Mouse (Mus musculus) lung, postnatal 0 days (tissue): ENCODE results near the gene Cela3a. TPM values are rescaled to one million over a fixed set of nuclear protein-coding genes. Genes with fewer than 3 reads are reported as not detected.
"Not testable (repeated sequence)": the region's sequence is repeated elsewhere in the genome, so short reads cannot be mapped to it uniquely, and the experiment has no call there.

Source experiments
- ATAC-seq: fragments of 200-750 bp; cut with Nextera tagmentation; 2 replicates; pipeline ENCODE4 v1.8.0; 2017; ENCODE audit warnings: moderate library complexity
- DNase-seq: peaks from one replicate; pipeline ENCODE4 v3.0.0-alpha.2; 2016; ENCODE audit warnings: low spot score
- H3K27ac ChIP-seq: fragments of 300-500 bp; sonication (generic); 2 replicates; pipeline ENCODE4 v1.5.1; 2014; ENCODE audit warnings: antibody characterized with exemption, mild to moderate bottlenecking, low read length, mixed read lengths
- H3K27me3 ChIP-seq: fragments of 300-500 bp; sonication (generic); replicated peaks from 2 replicates; pipeline ENCODE4 v1.6.1; 2014; ENCODE audit warnings: low read length, mixed read lengths; ENCODE audit not compliant: insufficient read depth
- H3K36me3 ChIP-seq: fragments of 300-500 bp; sonication (generic); 2 replicates; pipeline ENCODE4 v1.6.1; 2014; ENCODE audit warnings: low read length, mixed read lengths; ENCODE audit not compliant: insufficient read depth
- H3K4me1 ChIP-seq: fragments of 300-500 bp; sonication (generic); 2 replicates; pipeline ENCODE4 v1.6.1; 2014; ENCODE audit warnings: antibody characterized with exemption, low read depth, low read length, mixed read lengths; ENCODE audit not compliant: insufficient read depth
- H3K4me2 ChIP-seq: fragments of 300-500 bp; sonication (generic); replicated peaks from 2 replicates; pipeline ENCODE4 v1.6.1; 2014; ENCODE audit warnings: low read depth, mild to moderate bottlenecking, low read length, moderate library complexity, mixed read lengths
- H3K4me3 ChIP-seq: fragments of 300-500 bp; sonication (generic); 2 replicates; pipeline ENCODE4 v1.5.1; 2014; ENCODE audit warnings: low read depth, low read length
- H3K9ac ChIP-seq: fragments of 300-500 bp; sonication (generic); replicated peaks from 2 replicates; pipeline ENCODE4 v1.6.1; 2014; ENCODE audit warnings: low read depth, mild to moderate bottlenecking
- H3K9me3 ChIP-seq: fragments of 300-500 bp; sonication (generic); 2 replicates; pipeline ENCODE4 v1.6.1; 2016; ENCODE audit warnings: low read length, mixed read lengths
- CTCF ChIP-seq: IDR thresholded peaks from 2 replicates; pipeline ENCODE4 v1.5.1; 2016; ENCODE audit warnings: antibody characterized with exemption, mild to moderate bottlenecking
- EP300 ChIP-seq: IDR thresholded peaks from 2 replicates; pipeline ENCODE4 v1.6.1; 2016; ENCODE audit warnings: antibody characterized with exemption, mild to moderate bottlenecking, control low read depth
- WGBS: fragments of 180-500 bp; shearing (Covaris S2); extraction: QIAGEN DNeasy Blood & Tissue Kit; methylation state at CpG from one replicate; pipeline ENCODE4 v1.1.7; 2014; 5-methylcytosine and 5-hydroxymethylcytosine counted together
- polyA plus RNA-seq: library from polyadenylated mRNA; unstranded; fragments of >200 nt; fragmentation: Nextera tagmentation; extraction: Ambion mirVana; gene quantifications from 2 replicates; pipeline ENCODE4 v1.2.1, GENCODE M21; 2015

Gene Cela3a
- polyA plus RNA-seq, 1 experiment from 2014 or later, result not detected

DNA sequence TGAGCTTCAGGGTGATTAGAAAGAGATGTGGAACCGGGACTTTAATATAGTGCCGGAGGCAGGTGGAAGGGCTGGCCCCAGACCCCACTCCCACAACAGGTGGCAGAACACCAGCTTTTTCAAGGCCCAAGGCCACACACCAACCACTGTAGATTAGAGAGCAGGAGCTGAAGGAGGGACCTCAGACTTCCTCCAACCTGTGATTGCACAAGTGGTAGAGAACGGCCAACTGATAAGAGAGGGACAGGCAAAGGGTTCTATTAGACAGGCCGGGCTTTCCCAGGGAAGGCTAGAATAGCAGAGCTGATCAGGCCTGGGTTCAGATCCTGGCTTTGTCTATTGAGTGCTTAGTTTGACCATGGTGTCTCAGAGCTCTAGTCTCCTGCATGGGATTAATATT lies 20.9 kb upstream of the Cela3a start, which contains the start of gene Cela3b:
TSS of gene Cela3b (minus strand) at position 39 of the 400 bp plus-strand sequence.
- Histone ChIP-seq H3K27me3 (no peaks in the 10 kb centered on the region), H3K4me1 (no peaks in the 10 kb centered on the region), H3K27ac (no peak within 1 kb of the TSS), H3K36me3 (no peaks in the 10 kb centered on the region), H3K9me3 (no peaks in the 10 kb centered on the region), H3K4me2 (no peak within 1 kb of the TSS), H3K4me3 (no peak within 1 kb of the TSS), H3K9ac (no peak within 1 kb of the TSS)
- no peak for DNase-seq
- WGBS, result 63% methylated on average over 4 of the region's 4 CpGs
- TF ChIP-seq EP300 (no peak), CTCF (no peak)
- no peak for ATAC-seq

DNA sequence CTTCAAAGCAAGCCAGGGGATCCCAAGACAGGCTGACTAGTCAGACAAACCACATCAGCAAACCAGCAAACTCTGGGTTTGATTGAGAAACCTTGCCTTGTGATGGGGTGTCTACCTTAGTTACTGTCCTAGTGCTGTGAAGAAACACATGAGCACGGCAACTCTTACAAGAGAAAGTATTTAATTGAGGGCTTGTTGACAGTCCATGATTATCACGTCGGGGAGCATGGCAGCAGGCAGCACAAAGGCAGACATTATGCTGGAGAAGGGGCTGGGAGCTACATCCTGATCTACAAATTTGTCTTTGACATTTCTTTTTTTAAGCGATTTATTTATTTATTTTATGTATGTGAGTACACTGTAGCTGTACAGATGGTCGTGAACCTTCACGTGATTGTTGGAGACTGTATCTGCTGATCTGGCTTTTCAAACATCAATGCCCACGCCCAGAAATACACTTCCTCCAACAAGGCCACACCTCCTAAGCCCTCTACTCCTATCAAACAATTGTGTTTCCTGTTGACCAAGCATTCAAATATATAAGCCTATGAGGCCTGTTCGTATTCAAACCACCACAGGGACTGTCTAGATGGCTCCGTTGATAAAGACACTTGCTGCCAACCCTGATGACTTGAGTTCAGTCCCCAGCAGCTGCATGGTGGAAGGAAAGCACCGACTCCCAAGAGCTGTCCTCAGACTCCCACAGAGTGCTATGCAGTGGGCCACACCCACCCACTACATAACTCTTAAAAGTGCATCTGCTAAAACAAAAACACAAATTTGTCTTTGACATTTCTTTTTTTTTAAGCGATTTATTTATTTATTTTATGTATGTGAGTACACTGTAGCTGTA lies 8.3 kb upstream of the Cela3a start:
- WGBS, result 56% methylated on average over 11 of the region's 11 CpGs
- Histone ChIP-seq H3K27ac (no peak overlapping the region), H3K4me1 (no peaks in the 10 kb centered on the region), H3K27me3 (no peaks in the 10 kb centered on the region), H3K4me3 (no peak overlapping the region), H3K4me2 (no peak overlapping the region), H3K9ac (no peak overlapping the region), H3K36me3 (no peaks in the 10 kb centered on the region), H3K9me3 (no peaks in the 10 kb centered on the region)
- DNase-seq, result peak; percentile 23
- TF ChIP-seq CTCF (no peak), EP300 (no peak)
- ATAC-seq, result peak; percentile 61

DNA sequence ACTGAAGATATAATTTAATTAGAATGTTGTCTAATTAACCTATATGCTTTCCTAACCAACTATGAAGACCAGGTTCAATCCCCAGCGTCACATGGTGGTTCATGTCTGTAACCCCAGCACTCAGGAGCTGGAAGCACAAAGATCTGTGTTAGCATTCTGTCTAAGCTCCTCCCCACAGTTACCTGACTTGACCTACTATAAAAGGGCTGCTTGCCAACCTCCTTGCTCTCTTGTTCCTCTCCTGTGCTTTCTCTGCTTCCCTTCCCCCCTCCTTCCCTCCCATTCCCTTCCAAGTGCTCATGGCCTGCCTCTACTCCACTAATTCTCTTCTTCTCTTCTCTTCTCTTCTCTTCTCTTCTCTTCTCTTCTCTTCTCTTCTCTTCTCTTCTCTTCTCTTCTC lies 5.3 kb upstream of the Cela3a start:
- H3K27me3 ChIP-seq, result no peaks in the 10 kb centered on the region
- H3K9me3 ChIP-seq, result no peaks in the 10 kb centered on the region
- 69% methylated on average over 1 of the region's 1 CpGs for WGBS
- no peaks in the 10 kb centered on the region for H3K36me3 ChIP-seq
- H3K4me1 ChIP-seq, result no peaks in the 10 kb centered on the region
- ATAC-seq, result no peak
- TF ChIP-seq EP300 (no peak), CTCF (no peak)
- H3K4me3 ChIP-seq, result no peak overlapping the region
- H3K27ac ChIP-seq, result no peak overlapping the region
- no peak overlapping the region for H3K9ac ChIP-seq
- no peak overlapping the region for H3K4me2 ChIP-seq
- DNase-seq, result peak; percentile 9

DNA sequence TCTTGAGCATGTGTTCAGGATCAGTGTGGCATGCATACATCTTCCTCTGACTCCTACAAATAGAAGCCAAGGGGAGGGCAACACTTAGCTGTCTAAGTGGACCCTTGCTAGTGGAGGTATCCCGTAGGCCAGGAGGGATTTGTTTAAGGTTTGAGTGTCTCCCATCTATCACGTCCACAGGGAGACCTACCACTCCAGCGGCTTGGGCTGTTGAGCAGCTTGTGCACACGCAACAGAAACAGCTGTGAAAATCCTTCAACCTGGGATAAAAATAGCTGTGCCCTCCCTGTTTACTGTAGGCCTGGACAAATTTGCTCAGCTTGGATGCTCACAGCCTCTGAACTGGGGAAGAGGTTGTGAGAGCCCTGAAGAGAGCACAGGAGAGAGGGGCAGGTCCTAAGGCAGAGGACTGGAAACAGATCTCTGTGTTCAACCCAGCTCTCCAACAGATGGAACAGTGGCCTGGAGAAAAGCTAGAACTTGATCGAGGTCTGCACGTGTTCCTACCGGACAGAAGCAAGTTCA lies 2.7 kb upstream of the Cela3a start:
- H3K36me3 ChIP-seq, H3K27ac ChIP-seq, H3K27me3 ChIP-seq, H3K9me3 ChIP-seq, H3K4me3 ChIP-seq, DNase-seq, H3K4me2 ChIP-seq, H3K4me1 ChIP-seq, H3K9ac ChIP-seq: not testable (repeated sequence)
- WGBS, result 58% methylated on average over 7 of the region's 7 CpGs
- peak; percentile 26; the same call in 1 of the 2 replicates for ATAC-seq

DNA sequence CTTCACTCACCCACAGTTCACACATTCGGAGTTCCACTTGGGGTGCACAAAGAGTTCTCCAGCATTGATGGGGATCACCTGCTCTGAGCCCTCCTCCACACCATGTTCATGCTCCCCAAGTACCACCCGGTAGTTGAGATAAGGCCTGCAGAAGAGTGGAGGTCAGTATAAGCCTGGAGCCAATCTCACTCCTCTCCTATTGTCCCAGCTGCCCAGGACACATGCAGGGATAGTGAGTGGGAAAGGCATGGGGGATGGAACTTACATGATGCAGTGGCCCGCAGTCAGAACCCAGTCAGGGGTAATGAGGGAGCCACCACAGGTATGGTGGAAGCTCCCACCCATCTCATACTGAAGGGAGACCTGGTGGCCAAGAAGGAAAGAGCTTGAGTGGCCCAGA lies 4.0 kb downstream of the Cela3a start:
- H3K4me1 ChIP-seq, result no peaks in the 10 kb centered on the region
- H3K4me2 ChIP-seq, result no peak overlapping the region
- H3K27ac ChIP-seq, result no peak overlapping the region
- no peaks in the 10 kb centered on the region for H3K9me3 ChIP-seq
- H3K27me3 ChIP-seq, result no peaks in the 10 kb centered on the region; the same call in 1 of the 2 replicates
- DNase-seq, result no peak
- no peak overlapping the region for H3K9ac ChIP-seq
- no peak overlapping the region for H3K4me3 ChIP-seq
- ATAC-seq, result no peak
- H3K36me3 ChIP-seq, result no peaks in the 10 kb centered on the region
- TF ChIP-seq EP300, result no peak
- no peak for TF ChIP-seq CTCF
- WGBS, result 87% methylated on average over 3 of the region's 3 CpGs

DNA sequence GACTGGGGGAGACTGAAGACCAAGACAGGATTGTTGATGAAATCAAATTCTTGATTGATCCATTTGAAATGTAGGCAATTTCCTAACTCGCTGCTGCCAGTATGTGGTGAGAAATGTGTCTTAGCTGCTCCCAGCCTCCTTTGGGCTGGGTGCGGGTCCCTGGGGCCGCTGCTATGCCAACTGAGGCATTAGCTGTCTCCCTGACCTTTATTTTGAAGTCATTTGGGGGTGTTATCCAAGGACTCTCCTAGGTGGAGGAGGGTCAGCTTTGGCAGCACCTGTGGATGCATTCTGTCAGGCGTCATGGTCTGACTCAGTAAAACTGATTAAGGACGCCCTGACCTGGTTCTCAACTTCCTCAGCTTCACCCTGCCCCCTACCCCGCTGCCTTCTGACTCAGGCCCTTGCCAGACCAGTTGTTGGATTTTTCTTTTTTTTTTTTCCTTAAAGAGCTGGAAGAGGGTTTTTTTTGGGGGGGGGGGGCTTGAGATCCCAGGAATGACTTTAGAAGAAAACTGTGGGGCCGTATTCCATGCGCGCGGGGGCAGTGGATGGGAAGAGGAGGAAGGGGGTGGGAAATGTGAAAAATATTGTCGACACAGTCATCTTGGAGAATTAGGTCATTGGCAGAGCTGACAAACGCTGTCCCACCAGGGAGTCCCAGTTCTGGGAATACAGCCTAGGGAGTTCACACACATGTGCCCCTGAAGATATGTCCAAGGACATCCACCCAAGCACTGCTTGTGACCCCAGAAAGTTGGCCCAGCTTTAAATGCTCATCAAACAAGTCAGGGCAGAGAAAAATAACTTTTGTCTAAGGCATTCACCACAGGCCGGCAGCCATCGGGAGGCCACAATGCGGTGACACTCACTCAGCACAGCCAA lies 12.7 kb downstream of the Cela3a start:
- no peak for ATAC-seq

More for the DNA sequence above, 12.7 kb downstream of the Cela3a start:
- no peak overlapping the region for H3K27ac ChIP-seq
- H3K9ac ChIP-seq, result no peak overlapping the region
- peak; percentile 25 for DNase-seq
- H3K4me3 ChIP-seq, result no peak overlapping the region
- no peak overlapping the region for H3K4me2 ChIP-seq
- no peaks in the 10 kb centered on the region for H3K9me3 ChIP-seq
- no peaks in the 10 kb centered on the region for H3K27me3 ChIP-seq
- H3K4me1 ChIP-seq, result no peaks in the 10 kb centered on the region
- 64% methylated on average over 15 of the region's 15 CpGs for WGBS
- no peaks in the 10 kb centered on the region for H3K36me3 ChIP-seq
- TF ChIP-seq CTCF, result no peak
- no peak for TF ChIP-seq EP300
